Mouse (Mus musculus) small intestine, adult 2 months (tissue): ENCODE measurements around the gene Pon3. TPM values are rescaled to one million over a fixed set of nuclear protein-coding genes. Genes with fewer than 3 reads are reported as not detected.

Experiments used
- H3K27ac ChIP-seq: fragments of 200-500 bp; 2 replicates; pipeline ENCODE4 v1.5.1; 2012; ENCODE audit warnings: low read depth, low read length, control low read depth, inconsistent platforms; ENCODE audit not compliant: insufficient read depth
- H3K27me3 ChIP-seq: fragments of 200-500 bp; 2 replicates; pipeline ENCODE4 v1.6.1; 2012; ENCODE audit warnings: mild to moderate bottlenecking, moderate library complexity, low read length, inconsistent platforms; ENCODE audit not compliant: control insufficient read depth, insufficient read depth
- H3K36me3 ChIP-seq: fragments of 200-500 bp; 2 replicates; pipeline ENCODE4 v1.6.1; 2012; ENCODE audit warnings: mild to moderate bottlenecking, low read length, control low read depth, inconsistent platforms; ENCODE audit not compliant: control insufficient read depth, insufficient read depth
- H3K4me1 ChIP-seq: fragments of 200-500 bp; 2 replicates; pipeline ENCODE4 v1.6.1; 2012; ENCODE audit warnings: low read length, inconsistent platforms, mixed read lengths; ENCODE audit not compliant: control insufficient read depth, insufficient read depth, insufficient read length
- H3K4me3 ChIP-seq: fragments of 200-500 bp; 2 replicates; pipeline ENCODE4 v1.5.1; 2012; ENCODE audit warnings: low read depth, mild to moderate bottlenecking, control low read depth, inconsistent platforms, low read length, moderate library complexity
- CTCF ChIP-seq: fragments of 200-500 bp; IDR thresholded peaks from 2 replicates; pipeline ENCODE4 v1.5.1; 2012; ENCODE audit warnings: low read depth, mild to moderate bottlenecking, control low read depth, inconsistent platforms, low read length, moderate library complexity, mixed read lengths; ENCODE audit not compliant: insufficient replicate concordance, insufficient read length; ENCODE audit errors: extremely low read depth
- POLR2A ChIP-seq: fragments of 200-500 bp; IDR thresholded peaks from 2 replicates; pipeline ENCODE4 v1.6.1; 2012; ENCODE audit warnings: low read depth, mild to moderate bottlenecking, control low read depth, inconsistent platforms, low read length, moderate library complexity
- WGBS: fragments of 180-500 bp; shearing (Covaris S2); methylation state at CpG from one replicate; pipeline ENCODE4 v1.1.7; 2018; 5-methylcytosine and 5-hydroxymethylcytosine counted together
- polyA plus RNA-seq: library from polyadenylated mRNA; depleted of rRNA; stranded (reverse); fragments of >200 nt; gene quantifications from 2 replicates; pipeline ENCODE4 v1.2.3, GENCODE M21; 2012

The Pon3 gene
- polyA plus RNA-seq, 1 experiment, result 7.1 TPM

DNA sequence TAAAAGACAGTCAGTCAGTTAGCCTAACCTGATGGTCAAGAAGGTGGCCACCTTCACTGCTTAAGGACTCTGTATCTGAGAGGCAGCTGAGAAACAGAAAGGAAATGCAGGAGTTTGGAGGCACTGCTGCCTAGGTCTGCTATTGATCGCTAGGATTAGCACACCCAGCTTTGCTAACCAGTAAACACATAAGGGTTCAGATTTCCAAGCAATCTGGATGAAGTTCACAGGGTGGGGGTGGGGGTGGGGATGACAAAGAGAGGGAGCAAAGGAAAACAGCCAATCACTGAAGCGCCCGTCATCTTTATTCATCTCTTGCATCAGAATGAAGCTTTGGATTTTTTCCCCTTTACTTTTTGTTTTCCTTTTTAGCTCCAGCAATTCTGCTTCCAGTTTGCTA, 34.0 kb downstream of the Pon3 start:
- no peak overlapping the region for H3K27ac ChIP-seq
- no peak overlapping the region for H3K4me3 ChIP-seq
- no peaks in the 10 kb centered on the region for H3K27me3 ChIP-seq
- TF ChIP-seq POLR2A, result no peak
- 82% methylated on average over 3 of the region's 3 CpGs for WGBS
- no peaks in the 10 kb centered on the region for H3K4me1 ChIP-seq
- H3K36me3 ChIP-seq, result peaks cover 2% of the 10 kb centered on the region

DNA sequence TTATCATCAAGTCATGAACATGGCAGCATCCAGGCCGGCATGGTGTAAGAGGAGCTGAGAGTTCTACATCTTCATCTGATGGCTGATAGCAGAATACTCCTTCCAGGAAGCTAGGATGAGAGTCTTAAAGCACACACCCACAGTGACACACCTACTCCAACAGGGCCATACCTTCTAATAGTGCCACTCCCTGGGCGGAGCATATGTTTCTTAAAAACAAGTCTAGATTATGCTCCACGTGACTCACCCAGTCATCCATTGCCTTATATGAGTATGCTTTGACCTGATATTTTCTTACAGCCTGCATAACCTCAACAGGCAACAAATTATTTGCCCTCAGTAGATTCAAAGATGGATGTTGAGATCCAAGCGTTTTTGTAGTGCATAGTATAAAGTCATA, 37.9 kb downstream of the Pon3 start:
- peaks cover 4% of the 10 kb centered on the region for H3K36me3 ChIP-seq
- no peaks in the 10 kb centered on the region for H3K27me3 ChIP-seq
- TF ChIP-seq CTCF (no peak), POLR2A (no peak)
- H3K27ac ChIP-seq, result no peak overlapping the region
- 76% methylated on average over 4 of the region's 4 CpGs for WGBS
- no peak overlapping the region for H3K4me3 ChIP-seq
- H3K4me1 ChIP-seq, result no peaks in the 10 kb centered on the region

GRCm38 (mm10) chr6:5207817-5208216, 48.3 kb downstream of the Pon3 start:
- Histone ChIP-seq H3K36me3 (no peaks in the 10 kb centered on the region), H3K4me1 (no peaks in the 10 kb centered on the region), H3K4me3 (no peak overlapping the region), H3K27me3 (no peaks in the 10 kb centered on the region), H3K27ac (no peak overlapping the region)
- WGBS, result 81% methylated on average over 2 of the region's 2 CpGs
- TF ChIP-seq CTCF (no peak), POLR2A (no peak)

- no peaks in the 10 kb centered on the region for H3K4me1 ChIP-seq
- H3K27me3 ChIP-seq, result 0 out of 2 replicates have a peak, but pooled peaks cover 2% of the 10 kb centered on the region
- H3K27ac ChIP-seq, result no peak overlapping the region
- WGBS, result 57% methylated on average over 3 of the region's 3 CpGs
- no peak for TF ChIP-seq CTCF
- TF ChIP-seq POLR2A, result no peak
- no peaks in the 10 kb centered on the region for H3K36me3 ChIP-seq
- no peak overlapping the region for H3K4me3 ChIP-seq
Measured at GRCm38 (mm10) chr6:5199916-5200315, 56.2 kb downstream of the Pon3 start.

DNA sequence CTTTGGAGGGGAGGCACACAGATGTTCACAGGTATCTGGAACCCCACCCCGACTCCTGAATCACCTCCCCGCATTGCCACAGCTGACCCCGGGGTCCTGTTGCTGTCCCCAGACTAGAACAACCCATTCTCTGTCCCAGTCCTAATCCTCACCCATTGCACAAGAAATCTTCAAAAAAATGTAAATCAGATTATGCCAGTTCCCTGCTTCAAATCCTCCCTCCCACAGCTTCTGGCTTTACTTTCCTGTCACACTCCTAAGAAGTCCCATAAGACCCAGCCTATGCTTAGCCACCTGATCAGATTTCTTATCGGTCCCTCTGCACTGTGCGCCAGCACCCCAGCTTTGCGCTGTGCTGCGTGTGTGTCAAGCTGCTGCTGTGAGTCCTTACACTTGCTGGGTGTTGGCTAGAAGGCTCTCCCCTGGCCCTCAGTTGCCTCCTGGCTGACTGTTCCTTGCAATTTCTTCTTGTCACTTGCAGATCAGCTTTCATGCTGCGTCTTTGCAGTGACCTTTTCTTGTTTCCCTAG, 56.6 kb downstream of the Pon3 start:
- no peak overlapping the region for H3K4me3 ChIP-seq
- 83% methylated on average over 8 of the region's 8 CpGs for WGBS
- H3K27ac ChIP-seq, result no peak overlapping the region

DNA sequence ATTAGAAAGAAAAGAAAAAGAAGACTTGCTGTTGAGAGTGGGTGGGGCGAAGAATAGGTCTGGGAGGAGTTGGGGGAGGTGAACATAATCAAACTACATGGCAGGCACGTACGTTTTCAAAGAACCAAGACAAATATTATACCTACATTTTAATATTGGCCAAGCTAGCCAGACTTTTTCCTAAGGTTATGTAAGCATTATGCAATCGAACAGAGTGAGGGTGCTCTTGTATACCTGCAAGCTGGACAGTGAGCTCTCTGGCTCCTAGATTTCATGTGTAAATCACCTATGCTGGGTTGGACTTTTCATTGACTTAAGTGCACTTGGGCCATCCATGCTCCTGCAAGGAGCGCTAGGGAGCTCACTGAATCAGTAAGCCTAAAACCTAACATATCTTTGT, 57.5 kb downstream of the Pon3 start:
- H3K4me1 ChIP-seq, result no peaks in the 10 kb centered on the region
- H3K36me3 ChIP-seq, result no peaks in the 10 kb centered on the region
- no peak overlapping the region for H3K4me3 ChIP-seq
- no peak overlapping the region for H3K27ac ChIP-seq
- TF ChIP-seq CTCF (no peak), POLR2A (no peak)
- WGBS, result 82% methylated on average over 5 of the region's 5 CpGs
- 0 out of 2 replicates have a peak, but pooled peaks cover 2% of the 10 kb centered on the region for H3K27me3 ChIP-seq

More for the DNA sequence above, 56.6 kb downstream of the Pon3 start:
- TF ChIP-seq CTCF (no peak), POLR2A (no peak)
- Histone ChIP-seq H3K36me3 (no peaks in the 10 kb centered on the region), H3K27me3 (0 out of 2 replicates have a peak, but pooled peaks cover 2% of the 10 kb centered on the region), H3K4me1 (no peaks in the 10 kb centered on the region)

GRCm38 (mm10) chr6:5193693-5194092, 62.4 kb downstream of the Pon3 start, which contains the start of gene Pon1:
TSS of gene Pon1 (minus strand) at chr6:5193946.
- TF ChIP-seq CTCF, result no peak
- TF ChIP-seq POLR2A, result no peak
- WGBS, result 62% methylated on average over 5 of the region's 5 CpGs

DNA sequence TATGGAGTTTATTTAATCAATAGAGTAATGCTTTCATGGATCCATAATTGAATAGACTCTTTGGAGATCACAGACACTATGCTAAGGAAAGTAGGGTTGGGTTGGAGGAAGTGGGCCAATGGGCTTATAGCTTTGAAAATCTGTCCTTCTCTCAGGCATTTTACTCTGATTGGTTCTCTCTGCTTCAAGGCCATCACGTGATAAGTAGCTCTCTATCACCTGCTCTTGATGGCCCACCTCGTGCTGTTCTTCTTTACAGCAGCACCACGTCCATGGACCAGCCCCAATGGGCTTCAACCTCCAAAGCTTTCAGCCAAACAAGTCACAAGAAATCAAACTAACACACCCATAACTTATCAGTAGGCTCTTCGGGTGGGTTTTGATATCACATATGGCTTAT, 65.3 kb downstream of the Pon3 start:
- Histone ChIP-seq H3K27ac (no peak overlapping the region), H3K27me3 (no peaks in the 10 kb centered on the region), H3K36me3 (no peaks in the 10 kb centered on the region), H3K4me1 (no peaks in the 10 kb centered on the region), H3K4me3 (no peak overlapping the region)
- no peak for TF ChIP-seq POLR2A
- no peak for TF ChIP-seq CTCF
- 58% methylated on average over 4 of the region's 4 CpGs for WGBS

More at GRCm38 (mm10) chr6:5193693-5194092, 62.4 kb downstream of the Pon3 start, which contains the start of gene Pon1:
- Histone ChIP-seq H3K27ac (no peak within 1 kb of the TSS), H3K4me3 (no peak within 1 kb of the TSS), H3K4me1 (no peaks in the 10 kb centered on the region), H3K36me3 (no peaks in the 10 kb centered on the region), H3K27me3 (no peaks in the 10 kb centered on the region)
